Mouse (Mus musculus) heart, adult 2 months (tissue): ENCODE measurements at regions not wholly inside any gene's neighbourhood (a gene's known extent, or its start where the extent isn't known, plus 50 kb on each side); places are given as distances from the start of the nearest gene placed in this dataset.

Source experiments
- CTCF ChIP-seq: fragments of 200-600 bp; IDR thresholded peaks from 2 replicates; pipeline ENCODE4 v1.8.1; 2022; ENCODE audit warnings: antibody characterized with exemption, mild to moderate bottlenecking, moderate library complexity
- EP300 ChIP-seq: fragments of 200-500 bp; IDR thresholded peaks from 2 replicates; pipeline ENCODE4 v1.6.1; 2011; ENCODE audit warnings: low read depth, low read length, control low read depth; ENCODE audit not compliant: insufficient read depth
- POLR2A ChIP-seq: fragments of 200-500 bp; IDR thresholded peaks from 2 replicates; pipeline ENCODE4 v1.6.1; 2011; ENCODE audit warnings: mild to moderate bottlenecking, low read depth, low read length, control low read depth; ENCODE audit not compliant: insufficient read depth

GRCm38 (mm10) chr11:82542028-82542427 is 153.3 kb downstream of the Tmem132e start:
- TF ChIP-seq CTCF (no peak), POLR2A (no peak), EP300 (no peak)
